Mouse (Mus musculus) heart, embryonic 12.5 days (tissue): Measurements from ENCODE around the gene Nckap5l. TPM values are rescaled to one million over a fixed set of nuclear protein-coding genes. Genes with fewer than 3 reads are reported as not detected.

Source experiments
- ATAC-seq: fragments of 200-750 bp; cut with Nextera tagmentation; 2 replicates; pipeline ENCODE4 v1.8.0; 2017; ENCODE audit warnings: moderate TSS enrichment, moderate library complexity; ENCODE audit not compliant: insufficient number of reproducible peaks, low FRiP score
- H3K27ac ChIP-seq: fragments of 300-500 bp; sonication (generic); 2 replicates; pipeline ENCODE4 v1.5.1; 2016; ENCODE audit warnings: mild to moderate bottlenecking, moderate library complexity; ENCODE audit not compliant: poor library complexity, severe bottlenecking
- H3K27me3 ChIP-seq: fragments of 300-500 bp; sonication (generic); replicated peaks from 2 replicates; pipeline ENCODE4 v1.6.1; 2016; ENCODE audit warnings: mild to moderate bottlenecking, moderate library complexity
- H3K36me3 ChIP-seq: fragments of 300-500 bp; sonication (generic); 2 replicates; pipeline ENCODE4 v1.6.1; 2016; ENCODE audit warnings: mild to moderate bottlenecking, moderate library complexity
- H3K4me1 ChIP-seq: fragments of 300-500 bp; sonication (generic); replicated peaks from 2 replicates; pipeline ENCODE4 v1.6.1; 2016; ENCODE audit warnings: mild to moderate bottlenecking
- H3K4me2 ChIP-seq: fragments of 300-500 bp; sonication (generic); 2 replicates; pipeline ENCODE4 v1.6.1; 2016; ENCODE audit warnings: mild to moderate bottlenecking, moderate library complexity
- H3K4me3 ChIP-seq: fragments of 300-500 bp; sonication (generic); 2 replicates; pipeline ENCODE4 v1.5.1; 2016; ENCODE audit warnings: mild to moderate bottlenecking
- H3K9ac ChIP-seq: fragments of 300-500 bp; sonication (generic); 2 replicates; pipeline ENCODE4 v1.6.1; 2016; ENCODE audit warnings: mild to moderate bottlenecking, moderate library complexity
- H3K9me3 ChIP-seq: fragments of 300-500 bp; sonication (generic); replicated peaks from 2 replicates; pipeline ENCODE4 v1.6.1; 2016; ENCODE audit warnings: mild to moderate bottlenecking, moderate library complexity
- WGBS: fragments of 180-500 bp; shearing (Covaris S2); methylation state at CpG from one replicate; pipeline ENCODE4 v1.1.7; 2016; 5-methylcytosine and 5-hydroxymethylcytosine counted together
- polyA plus RNA-seq: library from polyadenylated mRNA; unstranded; fragments of >200 nt; fragmentation: Nextera tagmentation; extraction: Ambion mirVana; gene quantifications from 2 replicates; pipeline ENCODE4 v1.2.1, GENCODE M21; 2016

Gene Nckap5l
- polyA plus RNA-seq, 1 experiment from 2014 or later: 11.4 TPM

GRCm38 (mm10) chr15:99442358-99442757, 15.2 kb downstream of the Nckap5l start:
- ATAC-seq: no peak
- Histone ChIP-seq H3K4me2 (no peak overlapping the region), H3K4me1 (peaks cover 38% of the 10 kb centered on the region), H3K27ac (no peak overlapping the region), H3K9me3 (no peaks in the 10 kb centered on the region), H3K9ac (no peak overlapping the region), H3K27me3 (no peaks in the 10 kb centered on the region), H3K36me3 (peaks cover 28% of the 10 kb centered on the region), H3K4me3 (no peak overlapping the region)
- 74% methylated on average over 7 of the region's 7 CpGs for WGBS

- H3K9me3 ChIP-seq: no peaks in the 10 kb centered on the region
- H3K36me3 ChIP-seq: peaks cover 31% of the 10 kb centered on the region
- H3K4me1 ChIP-seq: peaks cover 52% of the 10 kb centered on the region
- H3K4me2 ChIP-seq: peak overlapping the region; percentile 35
- H3K27me3 ChIP-seq: no peaks in the 10 kb centered on the region
- ATAC-seq: no peak
- H3K9ac ChIP-seq: peak overlapping the region; percentile 46; the same call in 1 of the 2 replicates
- no peak overlapping the region for H3K4me3 ChIP-seq
- WGBS: 50% methylated on average over 8 of the region's 8 CpGs
- H3K27ac ChIP-seq: peak overlapping the region; percentile 75
Measured at GRCm38 (mm10) chr15:99440816-99441457, 16.6 kb downstream of the Nckap5l start.

DNA sequence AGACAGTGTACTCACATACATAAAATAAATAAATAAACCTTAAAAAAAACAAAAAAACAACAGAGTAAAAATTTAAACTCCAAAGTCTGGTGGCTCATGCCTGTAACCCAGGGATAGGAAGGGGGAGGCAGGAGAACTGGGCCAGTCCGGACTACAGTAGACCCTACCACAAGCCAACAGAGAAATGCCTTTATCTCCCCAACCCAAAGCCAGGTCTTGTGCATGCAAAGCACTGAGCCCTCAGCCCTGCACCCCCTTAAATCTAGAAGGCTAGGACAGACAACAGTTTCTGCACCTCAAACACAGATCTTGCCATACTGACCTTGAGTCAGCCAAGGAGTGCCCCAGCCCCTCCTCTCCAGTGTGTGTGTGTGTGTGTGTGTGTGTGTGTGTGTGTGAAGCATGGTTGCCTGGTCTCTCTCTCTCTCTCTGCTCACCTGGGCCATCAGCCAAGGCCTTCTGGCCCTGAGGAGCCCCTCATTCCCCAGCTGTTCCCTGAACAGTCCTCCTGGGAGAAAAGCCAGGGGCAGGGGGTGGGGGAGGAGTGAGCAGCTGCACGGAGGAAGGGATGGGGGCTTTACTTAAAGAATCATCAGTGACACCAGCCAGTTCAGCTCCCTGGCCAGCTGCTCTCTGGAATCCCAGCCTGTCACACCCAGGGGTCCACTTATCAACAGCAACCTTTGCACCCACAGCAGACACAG, 17.3 kb downstream of the Nckap5l start:
- no peaks in the 10 kb centered on the region for H3K27me3 ChIP-seq
- H3K4me3 ChIP-seq: no peak overlapping the region; the same call in 1 of the 2 replicates
- peaks cover 57% of the 10 kb centered on the region for H3K4me1 ChIP-seq
- H3K27ac ChIP-seq: peak overlapping the region; percentile 75
- H3K9ac ChIP-seq: peak overlapping the region; percentile 46; the same call in 1 of the 2 replicates
- 43% methylated on average over 2 of the region's 2 CpGs for WGBS
- peak overlapping the region; percentile 35 for H3K4me2 ChIP-seq
- peak; percentile 58 for ATAC-seq
- H3K36me3 ChIP-seq: peaks cover 31% of the 10 kb centered on the region
- H3K9me3 ChIP-seq: no peaks in the 10 kb centered on the region

DNA sequence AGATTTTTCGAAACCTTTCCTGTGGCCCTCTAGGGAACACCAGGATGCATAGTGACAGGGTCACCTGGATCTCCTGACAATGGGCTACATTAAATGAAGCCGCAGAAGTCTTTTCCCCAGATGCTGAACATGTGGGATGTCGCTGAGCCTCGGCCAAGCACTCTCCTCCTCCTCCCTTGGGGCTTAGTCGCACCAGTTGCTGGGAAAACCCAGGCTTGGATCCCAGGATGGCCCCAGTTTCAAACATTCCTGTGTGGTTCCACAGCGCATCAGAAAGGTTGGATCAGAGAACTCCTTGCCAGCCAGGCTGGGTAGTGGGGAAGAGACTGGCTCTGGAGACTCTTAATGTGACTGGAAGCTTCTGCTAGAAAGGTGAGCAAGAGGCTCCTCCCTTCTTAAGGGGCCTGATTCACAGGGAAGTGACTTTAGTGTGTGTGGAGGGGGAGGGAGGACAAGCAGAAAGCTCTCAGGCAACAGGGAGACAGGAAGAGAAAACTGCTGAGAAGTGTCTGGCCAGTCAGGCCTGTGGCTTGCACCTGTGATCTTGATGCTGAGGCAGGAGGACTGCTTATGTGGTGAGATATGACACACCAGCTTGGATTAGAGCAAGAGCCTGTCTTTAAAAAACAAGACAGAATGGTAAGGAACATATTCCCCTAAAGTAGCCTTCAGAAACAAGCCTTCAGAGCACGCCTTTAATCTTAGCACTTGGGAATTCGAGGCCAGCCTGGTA, 18.4 kb downstream of the Nckap5l start:
- Histone ChIP-seq H3K27me3 (no peaks in the 10 kb centered on the region), H3K4me1 (peaks cover 68% of the 10 kb centered on the region), H3K4me2 (no peak overlapping the region), H3K27ac (no peak overlapping the region), H3K9me3 (no peaks in the 10 kb centered on the region), H3K4me3 (no peak overlapping the region), H3K9ac (no peak overlapping the region), H3K36me3 (peaks cover 30% of the 10 kb centered on the region)
- WGBS: 76% methylated on average over 8 of the region's 8 CpGs
- ATAC-seq: no peak

GRCm38 (mm10) chr15:99433913-99434312, 23.6 kb downstream of the Nckap5l start:
- H3K4me1 ChIP-seq: peaks cover 86% of the 10 kb centered on the region
- no peaks in the 10 kb centered on the region for H3K9me3 ChIP-seq
- ATAC-seq: no peak
- no peak overlapping the region for H3K9ac ChIP-seq
- H3K4me3 ChIP-seq: no peak overlapping the region
- H3K27me3 ChIP-seq: no peaks in the 10 kb centered on the region
- peaks cover 43% of the 10 kb centered on the region for H3K36me3 ChIP-seq
- no peak overlapping the region for H3K27ac ChIP-seq
- 74% methylated on average over 12 of the region's 12 CpGs for WGBS
- H3K4me2 ChIP-seq: no peak overlapping the region

DNA sequence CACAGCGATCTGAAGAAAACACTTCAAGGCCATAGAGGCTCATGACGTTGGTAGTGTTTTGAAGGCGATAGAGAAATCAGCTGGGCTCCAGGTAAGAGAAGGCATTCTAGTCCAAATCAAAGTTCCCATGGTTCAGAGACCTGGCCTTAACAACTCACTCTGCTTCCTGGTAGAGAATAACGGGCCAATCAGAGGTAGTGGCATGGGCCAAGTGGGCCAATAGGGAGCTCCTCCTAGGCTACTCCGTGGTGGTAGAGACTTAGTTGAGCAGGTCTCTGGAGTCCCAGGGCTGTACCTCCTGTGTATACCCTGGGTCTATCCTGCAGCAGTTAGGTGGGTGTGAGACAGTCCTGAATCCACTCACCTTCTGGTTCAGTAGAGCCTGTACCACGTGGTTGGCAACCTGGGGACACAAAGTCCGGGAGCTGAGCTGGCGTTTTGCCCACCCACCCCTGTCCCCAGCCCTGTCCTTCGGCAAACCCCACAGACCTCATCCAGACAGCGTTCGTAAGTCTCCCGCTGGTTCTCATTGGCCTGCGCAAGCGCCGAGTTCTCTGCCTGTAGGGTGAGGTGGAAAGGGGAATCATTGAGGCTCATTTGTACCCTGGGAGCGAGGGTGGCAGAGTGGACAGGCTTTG, 24.3 kb downstream of the Nckap5l start:
- Histone ChIP-seq H3K4me3 (no peak overlapping the region), H3K4me2 (no peak overlapping the region), H3K36me3 (peaks cover 36% of the 10 kb centered on the region), H3K9ac (no peak overlapping the region), H3K27me3 (no peaks in the 10 kb centered on the region), H3K4me1 (peaks cover 86% of the 10 kb centered on the region), H3K27ac (no peak overlapping the region), H3K9me3 (no peaks in the 10 kb centered on the region)
- no peak for ATAC-seq
- 83% methylated on average over 16 of the region's 16 CpGs for WGBS

- Histone ChIP-seq H3K27me3 (no peaks in the 10 kb centered on the region), H3K4me1 (peaks cover 78% of the 10 kb centered on the region), H3K27ac (0 out of 2 replicates have a peak overlapping the region, but pooled peaks have one; percentile 41), H3K4me3 (no peak overlapping the region), H3K9ac (0 out of 2 replicates have a peak overlapping the region, but pooled peaks have one; percentile 42), H3K9me3 (no peaks in the 10 kb centered on the region), H3K36me3 (peaks cover 39% of the 10 kb centered on the region), H3K4me2 (no peak overlapping the region)
- ATAC-seq: no peak
- 43% methylated on average over 8 of the region's 8 CpGs for WGBS
Measured at GRCm38 (mm10) chr15:99431967-99432366, 25.6 kb downstream of the Nckap5l start.

DNA sequence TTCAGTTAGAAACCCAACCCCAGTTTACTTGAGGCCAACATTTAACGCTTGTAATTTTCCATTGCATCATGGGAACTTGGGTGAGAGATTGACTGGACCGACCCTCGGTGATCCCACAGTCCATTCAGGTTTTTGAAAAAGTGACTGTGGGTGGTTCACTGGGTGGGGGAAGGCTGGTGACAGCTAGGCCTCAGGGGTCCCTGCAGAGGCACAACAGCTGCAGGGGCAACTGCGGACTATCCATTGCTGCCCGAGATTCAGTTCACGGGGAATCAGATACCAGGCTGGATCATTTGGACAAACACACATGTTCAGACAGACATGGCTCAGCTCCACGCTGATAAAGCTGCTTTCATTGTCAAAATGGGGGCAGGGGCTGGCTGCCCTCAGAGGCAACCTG, 26.0 kb downstream of the Nckap5l start:
- Histone ChIP-seq H3K4me1 (peaks cover 74% of the 10 kb centered on the region), H3K4me2 (no peak overlapping the region), H3K4me3 (no peak overlapping the region), H3K9me3 (no peaks in the 10 kb centered on the region), H3K36me3 (peaks cover 42% of the 10 kb centered on the region), H3K27ac (0 out of 2 replicates have a peak overlapping the region, but pooled peaks have one; percentile 19), H3K27me3 (no peaks in the 10 kb centered on the region), H3K9ac (no peak overlapping the region)
- WGBS: 49% methylated on average over 7 of the region's 7 CpGs
- no peak for ATAC-seq

- Histone ChIP-seq H3K4me2 (no peak overlapping the region), H3K9ac (no peak overlapping the region), H3K4me1 (peaks cover 69% of the 10 kb centered on the region), H3K27me3 (no peaks in the 10 kb centered on the region), H3K4me3 (no peak overlapping the region), H3K36me3 (peaks cover 46% of the 10 kb centered on the region), H3K27ac (0 out of 2 replicates have a peak overlapping the region, but pooled peaks have one; percentile 19), H3K9me3 (no peaks in the 10 kb centered on the region)
- 89% methylated on average over 10 of the region's 10 CpGs for WGBS
- no peak for ATAC-seq
Measured at GRCm38 (mm10) chr15:99431063-99431462, 26.5 kb downstream of the Nckap5l start.

DNA sequence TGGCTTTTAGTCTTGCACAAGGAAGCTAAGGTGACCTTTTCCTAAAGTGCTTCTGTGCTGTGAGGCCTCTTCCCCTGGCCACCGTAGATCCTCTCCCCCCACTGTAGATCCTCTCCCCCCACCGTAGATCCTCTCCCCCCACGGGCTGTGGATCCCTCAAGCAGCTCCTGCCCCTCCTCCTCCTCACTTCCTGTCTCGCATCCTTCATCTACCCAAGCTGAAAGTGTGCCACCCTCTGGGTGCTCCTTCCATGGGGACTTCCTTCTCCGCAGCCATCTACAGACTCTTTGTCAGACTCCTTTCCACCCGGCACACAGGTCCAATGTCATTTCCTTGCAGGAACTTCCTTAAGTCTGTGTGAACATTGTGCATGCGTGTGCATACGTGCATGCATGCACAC, 27.2 kb downstream of the Nckap5l start:
- Histone ChIP-seq H3K9ac (0 out of 2 replicates have a peak overlapping the region, but pooled peaks have one; percentile 13), H3K27me3 (no peaks in the 10 kb centered on the region), H3K4me1 (peaks cover 64% of the 10 kb centered on the region), H3K9me3 (no peaks in the 10 kb centered on the region), H3K36me3 (peaks cover 52% of the 10 kb centered on the region), H3K27ac (no peak overlapping the region), H3K4me2 (no peak overlapping the region), H3K4me3 (no peak overlapping the region)
- WGBS: 66% methylated on average over 8 of the region's 8 CpGs
- ATAC-seq: no peak
